Mouse (Mus musculus): Measurements from ENCODE around the gene Vgf.
A peak's percentile ranks its signal among the peaks of the same experiment; 100 is the strongest.

Gene Vgf

GRCm38 (mm10) chr5:137068711-137069110 is 42.5 kb downstream of the Vgf start:
- DNase-seq (ENCODE audit: low spot score in 2 of 2), result no peak

- DNase-seq (ENCODE audit: low spot score in 2 of 2), result no peak
Measured at GRCm38 (mm10) chr5:137070881-137071605, 44.9 kb downstream of the Vgf start.

DNA sequence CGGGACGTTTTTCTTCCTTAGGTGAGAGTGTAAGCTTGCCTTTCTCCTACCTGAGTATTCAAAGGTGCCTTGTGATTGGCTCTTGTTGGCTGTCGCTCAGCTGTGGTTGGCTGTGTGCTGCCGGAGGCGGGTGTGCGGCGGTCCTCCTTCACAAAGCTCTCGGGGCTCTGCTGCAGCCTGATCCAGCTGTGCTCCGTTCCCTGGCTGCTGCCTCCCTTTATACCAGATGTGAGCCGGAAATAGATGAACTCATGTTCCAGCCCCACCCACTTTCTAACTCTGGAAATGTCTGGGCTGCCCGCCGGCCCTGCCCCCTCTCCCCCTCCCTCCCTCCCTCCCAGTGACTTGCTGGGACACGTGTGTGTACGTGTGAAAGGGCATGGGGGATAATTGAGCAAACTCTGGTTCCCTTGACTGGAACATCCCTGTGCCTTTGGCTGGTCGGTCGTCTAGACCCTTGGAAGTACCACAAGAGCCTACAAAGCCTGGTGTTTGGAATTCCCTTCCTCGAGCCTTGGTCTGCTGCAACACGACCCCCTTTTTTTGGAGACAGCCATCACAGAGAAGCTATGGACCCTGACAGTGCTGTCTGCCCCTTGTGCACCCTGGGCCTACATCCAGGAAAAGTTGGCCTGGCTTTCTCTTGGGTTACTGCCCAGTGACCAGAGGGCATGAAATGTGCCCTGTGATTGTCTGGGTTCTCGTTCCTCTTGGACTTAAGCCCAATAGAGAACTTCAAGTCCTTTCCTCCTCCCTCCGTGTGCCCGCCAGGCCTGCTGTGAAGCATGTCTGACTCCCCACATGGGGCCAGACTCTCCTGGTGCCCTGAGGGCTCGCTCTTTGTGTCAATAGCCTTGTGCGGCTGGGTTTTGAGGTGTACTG is 46.1 kb downstream of the Vgf start, which contains the start of gene Serpine1:
Gene Serpine1, minus strand, starts transcription at position 190 of the 882 bp plus-strand sequence.
- DNase-seq (ENCODE audit: low spot score in 2 of 2), result peak; percentile 62

- DNase-seq (ENCODE audit: low spot score in 2 of 2), result no peak
Measured at GRCm38 (mm10) chr5:137073141-137073540, 46.9 kb downstream of the Vgf start.

DNA sequence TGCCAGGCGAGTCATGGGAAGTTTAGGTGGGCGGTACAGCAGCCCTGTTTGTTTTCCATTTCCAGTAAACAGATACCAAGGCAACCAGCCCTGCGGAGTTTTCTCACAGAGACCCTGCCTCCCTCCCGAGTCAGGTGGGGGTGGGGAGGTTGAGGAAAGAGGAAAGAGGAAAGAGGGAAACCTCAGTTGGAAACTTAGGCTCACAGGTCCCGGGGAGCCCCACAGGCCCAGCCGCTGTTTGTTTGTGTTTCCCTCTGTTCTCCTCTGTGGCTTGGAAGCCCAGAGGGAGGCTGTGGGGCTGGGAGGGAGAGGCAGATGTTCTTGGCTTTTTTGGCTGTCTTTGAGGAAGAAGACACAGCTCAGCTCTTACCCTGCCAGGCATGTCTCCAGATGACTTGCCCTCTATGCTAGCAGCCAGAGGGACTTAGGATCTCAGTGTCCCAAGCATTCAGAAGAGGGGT is 48.0 kb downstream of the Vgf start:
- peak in 1 of 2 experiments; percentile 28 for DNase-seq (ENCODE audit: low spot score in 2 of 2)

DNA sequence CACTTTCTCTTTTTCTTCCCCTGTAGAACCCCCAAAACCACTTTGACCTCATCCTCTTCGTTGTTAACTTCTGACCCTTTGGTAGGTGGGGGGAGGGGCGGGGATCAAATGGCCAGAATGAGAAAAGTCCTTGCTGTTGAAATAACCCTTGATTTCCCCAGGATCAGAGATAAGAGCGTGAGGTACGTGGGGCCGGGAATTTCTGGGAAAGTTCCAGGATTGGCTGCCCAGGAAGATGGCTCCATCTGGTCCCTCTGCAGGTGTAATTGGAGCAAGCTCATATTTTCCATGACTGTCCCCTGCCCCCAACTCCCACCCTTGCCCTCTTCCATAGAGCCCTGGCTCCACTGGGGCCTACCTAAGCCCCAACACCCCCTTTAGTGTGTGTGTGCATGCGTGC is 49.5 kb downstream of the Vgf start:
- DNase-seq (ENCODE audit: low spot score in 2 of 2), result no peak

DNA sequence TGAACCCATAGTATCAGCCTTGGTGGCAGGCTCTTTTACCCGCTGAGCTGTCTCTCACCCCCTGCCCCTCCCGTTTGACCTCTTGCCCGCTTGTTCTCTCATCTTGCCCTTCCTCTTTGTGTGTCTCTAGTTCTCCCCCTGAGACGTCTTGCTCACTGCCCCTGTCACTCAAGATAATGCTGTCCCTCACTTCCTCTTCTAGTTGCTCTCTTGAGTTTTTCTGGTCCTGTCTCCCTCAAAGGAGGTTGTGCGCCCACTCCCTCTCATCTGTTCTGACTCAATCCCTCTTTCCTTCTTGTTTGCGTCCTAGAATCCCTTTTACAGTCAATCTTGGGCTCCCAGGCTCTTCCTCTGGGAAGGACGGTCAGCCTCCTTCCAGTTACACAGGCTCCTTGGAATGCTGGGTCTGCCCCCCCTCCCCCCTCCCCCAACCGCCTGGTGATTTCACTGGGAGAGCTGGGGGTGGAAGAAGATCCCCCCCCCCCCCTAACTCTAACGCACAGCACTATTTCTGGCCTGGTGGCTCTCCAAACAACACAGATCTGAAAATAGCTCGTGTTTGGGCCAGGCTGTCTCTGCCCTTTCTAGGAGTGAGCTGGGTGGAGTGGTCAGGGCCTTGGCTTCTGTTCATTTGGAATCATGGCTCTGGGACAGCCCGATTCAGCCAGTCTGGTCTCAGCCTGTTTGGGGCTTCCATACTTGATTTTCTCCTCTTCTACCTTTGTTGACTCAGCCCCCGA is 50.2 kb downstream of the Vgf start:
- no peak for DNase-seq (ENCODE audit: low spot score in 2 of 2)

DNA sequence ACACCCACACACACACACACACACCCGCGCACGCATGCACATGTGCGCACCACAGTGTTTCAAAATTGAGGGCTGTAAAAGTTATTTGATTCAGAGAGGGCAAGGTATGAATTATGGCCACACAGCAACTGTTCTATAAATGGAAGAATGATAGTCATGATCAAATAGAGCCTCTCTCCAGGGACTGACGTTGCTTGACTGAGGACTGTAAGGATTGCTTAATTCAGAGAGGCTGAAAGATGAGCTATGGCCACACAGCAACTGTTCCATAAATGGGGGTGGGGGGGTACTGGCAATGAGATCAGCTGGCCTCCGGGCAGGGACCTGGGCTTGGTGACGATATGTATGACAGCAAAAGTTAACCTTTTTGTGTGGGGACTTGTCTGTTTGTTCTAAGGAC is 51.0 kb downstream of the Vgf start:
- no peak for DNase-seq (ENCODE audit: low spot score in 2 of 2)

- no peak for DNase-seq (ENCODE audit: low spot score in 2 of 2)
Measured at GRCm38 (mm10) chr5:137078041-137078440, 51.8 kb downstream of the Vgf start.

- no peak for DNase-seq (ENCODE audit: low spot score in 2 of 2)
Measured at GRCm38 (mm10) chr5:137078616-137079015, 52.4 kb downstream of the Vgf start.

DNA sequence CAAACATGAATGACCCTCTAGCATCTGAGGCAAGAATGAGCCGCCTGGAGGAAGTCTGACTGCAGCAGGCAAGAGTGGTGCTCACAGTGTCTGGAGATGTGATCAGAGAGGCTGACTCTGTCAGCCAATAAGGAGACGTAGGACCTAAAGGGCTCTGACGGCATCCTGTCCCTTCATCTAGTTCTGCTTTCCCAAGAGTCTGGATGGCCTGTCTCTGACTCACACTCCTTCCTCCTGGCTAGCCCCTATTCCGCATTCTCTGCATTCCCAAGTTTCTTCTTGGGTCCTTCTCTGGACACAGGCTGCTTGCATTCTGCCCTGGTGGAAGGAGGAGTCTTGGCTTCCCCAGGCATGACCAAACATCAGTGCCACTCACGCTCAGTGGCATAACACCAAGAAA is 53.7 kb downstream of the Vgf start:
- DNase-seq (ENCODE audit: low spot score in 2 of 2), result no peak

Data from frontal cortex, postnatal 10 days (tissue).